Mouse (Mus musculus): ENCODE results near the gene Aldh1a2.

- TF ChIP-seq CTCF (IDR thresholded peaks at IDR 0.05; ENCODE audit: low read depth, low read length) (no peak), TAL1 (conservative IDR thresholded peaks at IDR 0.05; ENCODE audit: low read depth, low read length) (no peak)
Observed at GRCm38 (mm10) chr9:71198826-71199225, 16.8 kb upstream of the Aldh1a2 start.

All from G1E (cell line).